Mouse (Mus musculus) brain, adult 2 months (tissue): Measurements from ENCODE around the gene Rccd1.

Experiments
- DNase-seq: peaks from one replicate; pipeline ENCODE4 v3.0.0; 2011; ENCODE audit warnings: low read depth, low spot score

Gene Rccd1

GRCm38 (mm10) chr7:80324043-80324815, at the start of gene Rccd1:
TSS of gene Rccd1 (minus strand) at chr7:80324454.
- DNase-seq = peak; percentile 99

DNA sequence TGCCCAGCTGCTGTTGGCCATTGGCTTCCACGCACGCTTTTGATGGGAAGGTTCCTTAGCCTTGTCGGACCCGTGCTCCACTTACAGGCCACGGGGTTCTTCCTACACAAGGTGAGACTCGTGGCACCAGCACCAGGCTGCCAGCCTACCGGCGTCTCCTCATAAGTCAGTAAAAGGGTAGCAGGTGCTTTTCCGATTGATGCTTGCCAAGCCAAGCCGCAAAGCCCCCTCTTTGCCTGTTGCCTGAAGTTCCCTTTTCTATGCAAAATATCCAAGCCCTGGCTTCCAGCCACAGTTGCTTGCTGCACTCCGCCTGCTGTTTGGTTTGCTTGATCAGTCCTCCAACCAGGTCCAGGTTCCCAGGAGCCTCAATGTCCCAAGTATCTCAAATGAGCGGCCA, 49.6 kb upstream of the Rccd1 start:
- DNase-seq = no peak

GRCm38 (mm10) chr7:80373352-80373751, 49.1 kb upstream of the Rccd1 start:
- no peak for DNase-seq

GRCm38 (mm10) chr7:80372667-80373066, 48.4 kb upstream of the Rccd1 start:
- no peak for DNase-seq

DNA sequence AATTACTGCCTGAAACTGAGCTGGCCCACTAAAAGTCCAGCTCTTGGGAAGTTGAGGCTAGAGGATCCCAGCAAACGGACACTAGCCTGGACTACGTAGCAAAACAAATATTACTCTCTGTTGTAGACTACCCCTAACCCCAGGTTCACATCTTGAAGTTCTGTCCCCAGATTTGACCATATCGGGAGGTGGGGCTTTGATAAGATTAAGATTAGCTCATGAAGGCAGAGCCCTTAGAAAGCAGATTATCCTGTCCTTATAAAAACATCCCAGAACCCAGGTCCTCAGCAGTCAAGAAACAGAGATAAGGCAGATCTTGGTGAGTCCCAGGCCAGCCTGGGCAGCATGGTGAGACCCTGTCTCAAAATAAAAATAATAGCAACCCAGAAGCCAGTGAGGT, 47.9 kb upstream of the Rccd1 start:
- DNase-seq = no peak

GRCm38 (mm10) chr7:80371041-80371751, 46.9 kb upstream of the Rccd1 start, which contains the start of gene Man2a2:
TSS of gene Man2a2 (minus strand) at chr7:80371375.
- peak; percentile 88 for DNase-seq

DNA sequence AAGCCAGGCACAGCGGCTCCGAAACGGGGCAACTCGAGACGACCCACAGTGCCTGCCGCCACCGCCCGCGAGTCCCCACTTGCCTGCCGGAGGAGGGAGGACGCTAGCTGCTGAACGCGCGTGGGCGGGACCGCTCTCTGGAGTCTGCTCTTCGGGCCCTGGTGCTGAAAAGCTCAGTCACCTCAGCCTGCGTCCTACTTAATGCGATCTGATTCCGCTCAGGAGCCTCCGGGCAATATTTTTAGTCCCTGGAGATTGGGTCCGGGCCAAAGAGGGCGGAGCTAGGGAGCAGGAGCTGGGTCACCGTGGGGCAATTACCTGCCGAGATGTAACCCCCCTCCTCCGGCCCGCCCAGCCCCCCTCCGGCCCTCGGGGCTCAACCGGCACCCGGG, 46.4 kb upstream of the Rccd1 start:
- peak; percentile 95 for DNase-seq

GRCm38 (mm10) chr7:80369967-80370431, 45.7 kb upstream of the Rccd1 start:
- peak; percentile 51 for DNase-seq

DNA sequence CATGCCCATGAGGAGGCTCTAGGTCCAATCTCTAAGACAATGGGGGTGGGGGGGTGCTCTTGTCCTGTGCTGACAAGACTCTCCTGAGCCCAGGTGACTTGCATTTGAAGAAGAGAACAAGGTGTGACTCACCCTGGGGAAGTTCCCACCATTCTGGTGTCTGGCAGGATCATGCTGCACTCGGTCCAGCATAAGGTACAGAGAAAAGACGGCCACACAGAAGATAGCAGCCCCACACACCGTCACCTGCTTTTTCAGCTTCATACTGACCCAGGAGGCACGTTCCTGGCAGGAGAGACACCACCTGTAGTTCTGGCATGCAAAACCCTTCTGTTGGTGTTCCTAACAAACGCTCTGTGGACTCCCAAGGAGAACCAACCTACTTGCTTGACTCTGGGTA, 45.2 kb upstream of the Rccd1 start:
- peak; percentile 71 for DNase-seq

DNA sequence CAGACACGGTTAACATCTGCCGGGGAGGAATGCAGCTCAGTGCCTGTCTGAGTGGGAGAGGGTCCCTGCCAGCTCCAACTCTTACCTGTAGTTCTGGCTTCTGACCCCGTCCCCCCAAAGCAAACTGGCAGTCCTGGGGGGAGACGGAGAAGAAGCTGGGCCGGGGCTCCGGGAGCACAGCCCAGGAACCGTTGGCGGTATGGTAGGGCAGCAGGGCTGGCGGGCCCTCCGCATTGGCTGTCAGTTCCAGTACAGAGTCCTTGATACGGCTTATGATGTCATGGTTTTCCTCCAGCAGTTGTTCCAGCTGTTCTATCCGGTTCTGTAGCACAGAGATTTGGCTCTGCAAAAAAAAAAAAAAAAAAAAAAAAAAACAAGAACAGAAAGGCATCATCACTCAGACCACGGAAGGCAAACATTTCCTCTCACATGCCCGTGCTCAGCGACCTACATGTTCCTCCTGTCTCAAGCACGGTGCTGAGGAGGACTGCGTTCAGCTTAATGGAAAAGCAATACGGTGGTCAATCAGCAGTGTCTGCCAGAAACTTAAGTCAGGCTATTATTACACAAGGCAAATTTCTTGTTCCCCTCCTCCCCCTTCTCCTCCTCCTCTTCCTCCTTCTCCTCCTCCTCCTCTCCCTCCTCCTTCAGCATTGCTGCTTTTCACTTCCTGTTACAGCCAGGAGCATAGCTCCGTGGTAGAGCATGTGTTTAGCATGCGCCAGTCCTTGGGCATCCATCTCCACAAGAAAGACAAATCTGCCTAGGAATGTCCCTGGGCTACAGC, 44.6 kb upstream of the Rccd1 start:
- peak; percentile 51 for DNase-seq

DNA sequence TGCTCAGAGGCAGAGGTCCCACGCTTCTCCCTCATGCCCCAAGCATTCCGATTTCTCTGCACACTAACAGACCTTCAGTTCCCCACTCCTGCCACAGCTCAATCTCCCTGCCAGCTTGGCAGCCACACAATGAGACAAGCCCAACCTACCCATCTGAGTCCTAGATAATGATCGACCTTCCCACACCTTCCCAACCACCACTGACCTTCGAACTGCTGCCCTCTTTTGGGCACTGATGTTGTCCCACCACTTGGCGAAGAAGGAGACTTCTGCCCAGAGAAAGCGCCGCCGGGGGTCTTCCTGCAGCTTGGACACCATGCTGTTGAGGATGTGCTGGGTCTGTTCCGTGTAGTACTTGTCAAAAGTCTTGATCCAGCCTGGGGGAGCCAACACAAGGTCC, 43.8 kb upstream of the Rccd1 start:
- no peak for DNase-seq

GRCm38 (mm10) chr7:80367232-80367631, 43.0 kb upstream of the Rccd1 start:
- no peak for DNase-seq

DNA sequence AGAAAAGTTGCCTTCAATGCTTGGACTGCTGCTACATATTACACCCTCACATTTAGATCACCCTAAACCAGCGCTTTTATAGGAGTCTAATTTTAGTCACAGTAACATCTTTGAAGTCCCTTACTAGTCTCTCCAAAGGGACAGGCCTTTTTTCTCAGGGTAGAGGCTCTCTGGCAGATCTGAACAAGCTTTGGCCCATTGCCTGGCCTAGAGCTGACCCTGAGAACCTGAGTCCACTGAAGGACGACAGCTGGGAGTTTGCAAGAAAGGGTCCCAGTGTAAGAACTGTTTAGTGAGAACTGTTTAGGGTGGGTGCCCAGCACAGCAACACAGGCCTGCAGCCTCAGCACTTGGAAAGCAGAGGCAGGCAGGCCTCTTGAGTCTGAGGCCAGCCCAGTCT, 41.5 kb upstream of the Rccd1 start:
- no peak for DNase-seq

DNA sequence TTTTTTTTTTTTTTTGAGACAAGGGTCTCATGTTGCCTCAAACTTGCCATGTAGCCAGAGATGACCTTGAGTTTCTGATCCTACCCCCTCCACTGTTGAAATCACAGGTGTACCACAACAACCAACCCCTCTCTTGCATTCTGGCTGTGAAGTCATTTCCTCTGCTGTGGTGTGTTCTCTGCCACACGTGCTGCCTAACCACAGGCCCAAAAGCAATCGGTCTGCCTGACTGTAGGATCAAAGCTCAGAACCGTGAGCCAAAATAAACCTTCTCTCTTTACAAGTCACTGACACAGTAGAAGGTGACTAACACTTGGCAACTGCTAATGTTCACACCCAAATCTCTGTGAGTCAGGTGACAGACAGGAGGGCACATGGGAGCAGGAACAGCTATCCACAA, 36.2 kb upstream of the Rccd1 start:
- no peak for DNase-seq

DNA sequence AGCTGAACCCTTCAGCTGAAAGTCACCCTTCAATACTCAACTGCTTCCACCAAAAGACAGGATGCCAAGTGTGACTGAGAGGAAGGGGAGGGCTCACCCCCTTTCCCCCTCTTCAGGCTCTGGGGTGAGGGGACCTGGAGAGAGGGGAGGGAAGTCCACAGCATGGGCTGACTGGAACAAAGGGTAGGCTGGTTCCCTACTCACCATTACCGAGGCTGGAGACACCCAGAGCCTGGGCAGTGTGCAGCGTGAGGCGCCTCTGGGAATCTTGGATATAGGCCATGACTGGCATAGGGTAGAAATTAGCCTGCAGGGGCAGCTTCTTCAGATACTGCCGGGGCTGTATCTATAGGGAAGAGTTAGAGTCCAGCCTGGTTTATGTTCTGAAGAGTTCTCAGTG, 33.8 kb upstream of the Rccd1 start:
- DNase-seq = peak; percentile 29

- DNase-seq = peak; percentile 90
Measured at GRCm38 (mm10) chr7:80357156-80357555, 32.9 kb upstream of the Rccd1 start.

GRCm38 (mm10) chr7:80356351-80356750, 32.1 kb upstream of the Rccd1 start:
- DNase-seq = no peak

DNA sequence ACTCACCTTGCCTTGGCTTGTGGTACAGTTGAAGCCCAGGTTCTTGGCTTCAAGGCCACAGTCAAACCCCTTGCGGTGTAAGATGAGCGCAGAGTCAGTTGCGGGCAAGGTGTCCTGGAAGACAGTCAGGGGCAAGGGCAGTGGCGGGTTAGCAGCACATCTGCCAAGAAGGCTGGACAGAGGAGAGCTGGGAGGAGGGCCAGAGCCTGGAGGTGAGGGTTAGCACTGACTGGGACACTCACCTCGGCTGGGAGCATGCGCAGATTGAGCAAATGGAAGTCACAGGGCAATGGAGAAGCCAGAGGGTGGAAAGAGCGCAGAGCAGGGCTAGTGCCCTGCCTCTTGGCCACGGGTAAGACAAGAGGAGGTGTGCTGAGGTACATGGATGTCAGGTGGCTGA, 28.7 kb upstream of the Rccd1 start:
- DNase-seq = no peak

GRCm38 (mm10) chr7:80350808-80351207, 26.6 kb upstream of the Rccd1 start:
- no peak for DNase-seq

GRCm38 (mm10) chr7:80347670-80348586, 23.7 kb upstream of the Rccd1 start:
- DNase-seq = no peak

GRCm38 (mm10) chr7:80346830-80347229, 22.6 kb upstream of the Rccd1 start:
- no peak for DNase-seq
